Mouse (Mus musculus): Measurements from ENCODE around the gene Uaca. TPM values are rescaled to one million over a fixed set of nuclear protein-coding genes. Genes with fewer than 3 reads are reported as not detected.
"Not testable (repeated sequence)": the region's sequence is repeated elsewhere in the genome, so short reads cannot be mapped to it uniquely, and the experiment has no call there.

Uaca gene
- polyA plus RNA-seq, 1 experiment from 2014 or later = 38.0 TPM

- no peaks in the 10 kb centered on the region for H3K27me3 ChIP-seq (ENCODE audit: insufficient read depth, low read length)
- H3K9ac ChIP-seq (replicated peaks; ENCODE audit: low read length) = no peak overlapping the region
- no peak overlapping the region for H3K4me3 ChIP-seq (ENCODE audit: low read length)
- no peak for ATAC-seq (ENCODE audit: low FRiP score, low TSS enrichment)
- WGBS = 95% methylated on average over 2 of the region's 2 CpGs
- no peak overlapping the region for H3K4me2 ChIP-seq (replicated peaks; ENCODE audit: low read depth, low read length)
- no peaks in the 10 kb centered on the region for H3K4me1 ChIP-seq (ENCODE audit: insufficient read depth, low read length)
- 0 out of 2 replicates have a peak, but pooled peaks cover 6% of the 10 kb centered on the region for H3K36me3 ChIP-seq (ENCODE audit: insufficient read depth, low read length)
- H3K9me3 ChIP-seq (ENCODE audit: low read length) = no peaks in the 10 kb centered on the region
- no peak overlapping the region for H3K27ac ChIP-seq (ENCODE audit: low read length)
These were observed 11.7 kb downstream of the Uaca start for GRCm38 (mm10) chr9:60806021-60806420.

- no peak for ATAC-seq (ENCODE audit: low FRiP score, low TSS enrichment)
- Histone ChIP-seq H3K4me2 (replicated peaks; ENCODE audit: low read depth, low read length) (no peak overlapping the region), H3K9ac (replicated peaks; ENCODE audit: low read length) (no peak overlapping the region), H3K4me1 (ENCODE audit: insufficient read depth, low read length) (peaks cover 4% of the 10 kb centered on the region), H3K27me3 (ENCODE audit: insufficient read depth, low read length) (no peaks in the 10 kb centered on the region), H3K27ac (ENCODE audit: low read length) (no peak overlapping the region), H3K9me3 (ENCODE audit: low read length) (no peaks in the 10 kb centered on the region), H3K4me3 (ENCODE audit: low read length) (no peak overlapping the region), H3K36me3 (ENCODE audit: insufficient read depth, low read length) (0 out of 2 replicates have a peak, but pooled peaks cover 6% of the 10 kb centered on the region)
- WGBS = 83% methylated on average over 5 of the region's 5 CpGs
These were observed 13.7 kb downstream of the Uaca start for GRCm38 (mm10) chr9:60807996-60808395.

- H3K9me3 ChIP-seq (ENCODE audit: low read length) = no peaks in the 10 kb centered on the region
- 3% methylated on average over 11 of the region's 11 CpGs for WGBS
- H3K4me3 ChIP-seq (ENCODE audit: low read length) = peak overlapping the region; percentile 24
- peaks cover 21% of the 10 kb centered on the region for H3K4me1 ChIP-seq (ENCODE audit: insufficient read depth, low read length)
- peak overlapping the region; percentile 47 for H3K4me2 ChIP-seq (replicated peaks; ENCODE audit: low read depth, low read length)
- H3K36me3 ChIP-seq (ENCODE audit: insufficient read depth, low read length) = 0 out of 2 replicates have a peak, but pooled peaks cover 3% of the 10 kb centered on the region
- H3K9ac ChIP-seq (replicated peaks; ENCODE audit: low read length) = 0 out of 2 replicates have a peak overlapping the region, but pooled peaks have one; percentile 27
- peak overlapping the region; percentile 83 for H3K27ac ChIP-seq (ENCODE audit: low read length)
- H3K27me3 ChIP-seq (ENCODE audit: insufficient read depth, low read length) = no peaks in the 10 kb centered on the region
- peak; percentile 94 for ATAC-seq (ENCODE audit: low FRiP score, low TSS enrichment)
These were observed 19.0 kb downstream of the Uaca start for GRCm38 (mm10) chr9:60813139-60813880.

GRCm38 (mm10) chr9:60815502-60815901 lies 21.2 kb downstream of the Uaca start:
- 86% methylated on average over 8 of the region's 8 CpGs for WGBS
- Histone ChIP-seq H3K9me3 (ENCODE audit: low read length) (no peaks in the 10 kb centered on the region), H3K4me2 (replicated peaks; ENCODE audit: low read depth, low read length) (no peak overlapping the region)

GRCm38 (mm10) chr9:60817585-60817984 lies 23.2 kb downstream of the Uaca start:
- Histone ChIP-seq H3K9ac (replicated peaks; ENCODE audit: low read length) (no peak overlapping the region), H3K27me3 (ENCODE audit: insufficient read depth, low read length) (no peaks in the 10 kb centered on the region), H3K9me3 (ENCODE audit: low read length) (no peaks in the 10 kb centered on the region), H3K4me1 (ENCODE audit: insufficient read depth, low read length) (peaks cover 21% of the 10 kb centered on the region), H3K27ac (ENCODE audit: low read length) (no peak overlapping the region), H3K4me3 (ENCODE audit: low read length) (no peak overlapping the region), H3K4me2 (replicated peaks; ENCODE audit: low read depth, low read length) (no peak overlapping the region), H3K36me3 (ENCODE audit: insufficient read depth, low read length) (no peaks in the 10 kb centered on the region)
- 0 out of 2 replicates have a peak, but pooled peaks have one; percentile 24 for ATAC-seq (ENCODE audit: low FRiP score, low TSS enrichment)
- WGBS = 64% methylated on average over 5 of the region's 5 CpGs

More at GRCm38 (mm10) chr9:60815502-60815901, 21.2 kb downstream of the Uaca start:
- Histone ChIP-seq H3K27ac (ENCODE audit: low read length) (no peak overlapping the region), H3K4me1 (ENCODE audit: insufficient read depth, low read length) (peaks cover 21% of the 10 kb centered on the region), H3K9ac (replicated peaks; ENCODE audit: low read length) (no peak overlapping the region), H3K27me3 (ENCODE audit: insufficient read depth, low read length) (no peaks in the 10 kb centered on the region), H3K36me3 (ENCODE audit: insufficient read depth, low read length) (no peaks in the 10 kb centered on the region), H3K4me3 (ENCODE audit: low read length) (no peak overlapping the region)
- ATAC-seq (ENCODE audit: low FRiP score, low TSS enrichment) = no peak

GRCm38 (mm10) chr9:60818582-60818981 lies 24.2 kb downstream of the Uaca start:
- H3K4me1 ChIP-seq (ENCODE audit: insufficient read depth, low read length) = peaks cover 11% of the 10 kb centered on the region
- not testable (repeated sequence) for ATAC-seq (ENCODE audit: low FRiP score, low TSS enrichment); H3K4me3 ChIP-seq (ENCODE audit: low read length); H3K36me3 ChIP-seq (ENCODE audit: insufficient read depth, low read length); H3K9me3 ChIP-seq (ENCODE audit: low read length); H3K27ac ChIP-seq (ENCODE audit: low read length); H3K9ac ChIP-seq (replicated peaks; ENCODE audit: low read length); H3K27me3 ChIP-seq (ENCODE audit: insufficient read depth, low read length); H3K4me2 ChIP-seq (replicated peaks; ENCODE audit: low read depth, low read length)
- WGBS = 52% methylated on average over 6 of the region's 8 CpGs

- Histone ChIP-seq H3K36me3 (ENCODE audit: insufficient read depth, low read length) (0 out of 2 replicates have a peak, but pooled peaks cover under 1% of the 10 kb centered on the region), H3K4me2 (replicated peaks; ENCODE audit: low read depth, low read length) (no peak overlapping the region), H3K27me3 (ENCODE audit: insufficient read depth, low read length) (no peaks in the 10 kb centered on the region), H3K9ac (replicated peaks; ENCODE audit: low read length) (no peak overlapping the region), H3K4me3 (ENCODE audit: low read length) (no peak overlapping the region), H3K4me1 (ENCODE audit: insufficient read depth, low read length) (0 out of 2 replicates have a peak, but pooled peaks cover 4% of the 10 kb centered on the region), H3K9me3 (ENCODE audit: low read length) (peaks cover under 1% of the 10 kb centered on the region; the same call in 1 of the 2 replicates), H3K27ac (ENCODE audit: low read length) (no peak overlapping the region)
- WGBS = 17% methylated on average over 1 of the region's 1 CpGs
- ATAC-seq (ENCODE audit: low FRiP score, low TSS enrichment) = no peak
These were observed 25.0 kb downstream of the Uaca start for GRCm38 (mm10) chr9:60819340-60819739.

GRCm38 (mm10) chr9:60821501-60821900 lies 27.2 kb downstream of the Uaca start:
- Histone ChIP-seq H3K27me3 (ENCODE audit: insufficient read depth, low read length) (no peaks in the 10 kb centered on the region), H3K27ac (ENCODE audit: low read length) (no peak overlapping the region), H3K4me3 (ENCODE audit: low read length) (no peak overlapping the region), H3K36me3 (ENCODE audit: insufficient read depth, low read length) (peaks cover 3% of the 10 kb centered on the region; the same call in 1 of the 2 replicates), H3K4me1 (ENCODE audit: insufficient read depth, low read length) (0 out of 2 replicates have a peak, but pooled peaks cover 4% of the 10 kb centered on the region), H3K4me2 (replicated peaks; ENCODE audit: low read depth, low read length) (no peak overlapping the region), H3K9ac (replicated peaks; ENCODE audit: low read length) (no peak overlapping the region), H3K9me3 (ENCODE audit: low read length) (peaks cover 3% of the 10 kb centered on the region; the same call in 1 of the 2 replicates)
- no peak for ATAC-seq (ENCODE audit: low FRiP score, low TSS enrichment)
- WGBS = 91% methylated on average over 4 of the region's 4 CpGs

GRCm38 (mm10) chr9:60822681-60823080 lies 28.3 kb downstream of the Uaca start:
- H3K4me3 ChIP-seq (ENCODE audit: low read length) = no peak overlapping the region
- no peaks in the 10 kb centered on the region for H3K27me3 ChIP-seq (ENCODE audit: insufficient read depth, low read length)
- no peak overlapping the region for H3K4me2 ChIP-seq (replicated peaks; ENCODE audit: low read depth, low read length)
- peaks cover 3% of the 10 kb centered on the region; the same call in 1 of the 2 replicates for H3K36me3 ChIP-seq (ENCODE audit: insufficient read depth, low read length)
- 77% methylated on average over 6 of the region's 6 CpGs for WGBS
- no peak overlapping the region for H3K27ac ChIP-seq (ENCODE audit: low read length)
- peaks cover 3% of the 10 kb centered on the region; the same call in 1 of the 2 replicates for H3K9me3 ChIP-seq (ENCODE audit: low read length)
- no peak for ATAC-seq (ENCODE audit: low FRiP score, low TSS enrichment)
- no peak overlapping the region for H3K9ac ChIP-seq (replicated peaks; ENCODE audit: low read length)
- 0 out of 2 replicates have a peak, but pooled peaks cover 1% of the 10 kb centered on the region for H3K4me1 ChIP-seq (ENCODE audit: insufficient read depth, low read length)

- H3K4me1 ChIP-seq (ENCODE audit: insufficient read depth, low read length) = peaks cover 7% of the 10 kb centered on the region
- peaks cover 3% of the 10 kb centered on the region; the same call in 1 of the 2 replicates for H3K36me3 ChIP-seq (ENCODE audit: insufficient read depth, low read length)
- H3K27ac ChIP-seq (ENCODE audit: low read length) = no peak overlapping the region
- 92% methylated on average over 7 of the region's 7 CpGs for WGBS
- H3K9ac ChIP-seq (replicated peaks; ENCODE audit: low read length) = no peak overlapping the region
- H3K4me2 ChIP-seq (replicated peaks; ENCODE audit: low read depth, low read length) = no peak overlapping the region
- no peak for ATAC-seq (ENCODE audit: low FRiP score, low TSS enrichment)
- H3K4me3 ChIP-seq (ENCODE audit: low read length) = no peak overlapping the region
- no peaks in the 10 kb centered on the region for H3K27me3 ChIP-seq (ENCODE audit: insufficient read depth, low read length)
- peaks cover 3% of the 10 kb centered on the region; the same call in 1 of the 2 replicates for H3K9me3 ChIP-seq (ENCODE audit: low read length)
These were observed 31.2 kb downstream of the Uaca start for GRCm38 (mm10) chr9:60825506-60825905.
